Mouse (Mus musculus) thymus, postnatal 14 days (tissue): ENCODE measurements around the gene Vmn1r40.

Source experiments
- DNase-seq: peaks from one replicate; pipeline ENCODE4 v3.0.0; 2021

The Vmn1r40 gene

DNA sequence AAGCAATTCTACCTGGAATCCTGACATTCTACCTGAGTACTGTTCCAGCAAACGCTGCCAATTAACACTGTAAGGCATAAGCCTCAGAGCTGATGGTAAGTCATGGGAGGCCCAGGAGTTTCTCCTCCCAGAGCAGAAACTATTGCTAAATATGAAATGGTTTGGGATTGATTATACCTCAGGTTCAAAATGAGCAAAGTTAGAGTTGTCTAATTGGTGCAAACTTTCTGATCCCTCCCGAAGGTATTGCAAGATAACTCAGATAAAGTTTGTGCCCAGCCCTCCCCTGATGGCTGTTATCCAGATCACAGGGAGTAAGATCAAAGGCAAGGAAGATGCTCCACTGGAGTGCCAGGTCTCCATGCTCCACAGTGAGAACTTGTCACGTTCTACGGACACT lies at the start of gene Vmn1r40:
TSS of gene Vmn1r40 (plus strand) at position 301 of the 400 bp plus-strand sequence.
- no peak for DNase-seq

GRCm38 (mm10) chr6:89658342-89658741 lies 49.0 kb upstream of the Vmn1r40 start:
- DNase-seq = no peak

DNA sequence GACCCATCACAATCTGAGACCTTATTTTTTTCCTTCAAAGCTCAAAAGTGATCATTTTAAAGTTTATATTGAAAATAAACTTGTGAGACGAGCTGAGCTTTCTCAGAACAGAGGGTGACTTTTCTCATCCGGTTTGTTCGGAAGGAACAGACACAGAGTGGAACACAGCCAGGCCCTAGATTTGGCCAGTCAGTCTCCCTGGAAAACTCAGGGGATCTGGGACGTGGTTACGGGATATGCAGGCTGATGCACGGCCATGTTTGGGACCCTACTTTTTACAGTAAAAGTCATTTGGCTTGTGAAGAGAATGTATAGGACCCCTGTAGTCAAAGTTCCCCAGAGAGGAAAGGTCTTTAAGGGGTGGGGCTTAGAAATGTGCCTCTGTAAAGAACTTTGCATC lies 48.4 kb upstream of the Vmn1r40 start:
- DNase-seq = no peak

GRCm38 (mm10) chr6:89659692-89660423 lies 47.5 kb upstream of the Vmn1r40 start:
- peak; percentile 30 for DNase-seq

GRCm38 (mm10) chr6:89660490-89660889 lies 46.9 kb upstream of the Vmn1r40 start:
- DNase-seq = no peak

DNA sequence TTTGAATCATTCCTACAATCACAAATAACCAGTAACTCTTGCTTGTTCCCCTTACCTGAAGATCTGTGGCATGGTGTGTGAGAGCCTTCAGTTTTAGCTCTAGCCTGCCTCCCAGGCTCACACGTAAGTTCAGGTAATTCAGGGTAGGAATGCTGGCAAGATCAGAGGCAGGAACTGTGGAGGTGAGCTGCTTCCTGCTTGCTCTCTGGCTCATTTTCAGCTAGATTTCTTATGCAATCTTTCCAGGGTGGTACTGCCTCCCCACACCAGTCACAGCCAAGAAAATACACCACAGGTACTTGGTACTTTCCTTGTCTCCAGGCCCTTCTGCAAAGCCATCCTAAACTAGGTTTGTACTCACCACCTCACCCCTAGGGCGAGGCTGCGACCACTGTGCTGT lies 44.8 kb upstream of the Vmn1r40 start:
- DNase-seq = no peak

GRCm38 (mm10) chr6:89665155-89665554 lies 42.2 kb upstream of the Vmn1r40 start:
- DNase-seq = no peak

GRCm38 (mm10) chr6:89665667-89666066 lies 41.7 kb upstream of the Vmn1r40 start:
- DNase-seq = no peak

- DNase-seq = no peak
These were observed 40.4 kb upstream of the Vmn1r40 start for GRCm38 (mm10) chr6:89666976-89667375.

DNA sequence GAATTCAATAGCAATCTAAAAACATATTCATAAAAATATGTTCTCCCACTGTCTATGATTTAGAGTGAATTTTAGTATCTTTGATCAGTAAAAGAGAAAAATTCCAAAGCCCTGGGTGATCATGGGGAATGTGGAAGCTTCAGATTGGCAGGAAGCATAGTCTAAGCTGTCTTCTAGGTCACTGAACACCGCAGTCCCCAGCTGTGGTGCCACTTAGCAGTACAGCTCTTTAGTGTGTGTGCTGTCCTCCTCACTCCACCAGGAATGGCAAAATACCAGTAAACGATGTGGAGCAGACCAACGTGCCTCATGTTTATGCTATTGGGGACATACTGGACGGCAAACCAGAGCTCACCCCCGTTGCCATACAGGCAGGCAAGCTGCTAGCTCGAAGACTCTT lies 37.8 kb upstream of the Vmn1r40 start:
- no peak for DNase-seq

DNA sequence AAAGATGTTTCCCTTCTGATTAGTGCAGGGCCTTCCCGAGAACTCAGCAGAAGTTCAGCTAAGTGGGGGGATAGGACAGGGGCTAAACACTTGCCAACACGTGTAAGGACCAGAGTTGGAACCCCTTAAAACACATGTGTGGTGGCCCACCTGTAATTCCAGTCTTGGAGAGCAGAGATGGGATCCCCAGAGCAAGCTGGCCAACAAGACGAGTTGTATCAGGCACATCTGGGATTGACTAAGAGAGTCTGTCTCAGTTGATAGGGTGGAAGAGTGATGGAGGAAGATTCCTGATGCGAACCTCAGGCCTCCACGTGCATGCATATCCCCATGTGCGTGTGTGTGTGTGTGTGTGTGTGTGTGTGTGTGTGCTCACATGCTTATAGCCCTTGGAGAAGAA lies 35.9 kb upstream of the Vmn1r40 start:
- DNase-seq = peak; percentile 2

DNA sequence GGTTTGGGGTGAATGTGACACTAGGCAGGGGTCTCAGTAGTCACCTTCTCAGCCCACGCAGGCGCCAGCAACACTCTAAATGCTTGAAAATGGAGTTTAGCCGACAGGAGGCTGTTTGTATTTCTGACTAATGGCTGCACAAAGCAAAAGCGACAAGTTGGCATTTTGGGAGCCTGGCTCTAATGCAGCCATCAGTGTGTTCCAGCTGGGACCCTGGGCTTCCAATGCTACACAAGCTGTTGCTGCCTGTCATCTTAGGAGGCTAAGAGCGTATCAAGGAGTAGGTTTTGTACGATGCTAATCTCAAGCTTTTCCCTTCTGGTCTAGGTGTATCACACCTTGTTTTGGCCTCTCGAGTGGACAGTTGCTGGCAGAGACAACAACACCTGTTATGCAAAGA lies 34.7 kb upstream of the Vmn1r40 start:
- no peak for DNase-seq

DNA sequence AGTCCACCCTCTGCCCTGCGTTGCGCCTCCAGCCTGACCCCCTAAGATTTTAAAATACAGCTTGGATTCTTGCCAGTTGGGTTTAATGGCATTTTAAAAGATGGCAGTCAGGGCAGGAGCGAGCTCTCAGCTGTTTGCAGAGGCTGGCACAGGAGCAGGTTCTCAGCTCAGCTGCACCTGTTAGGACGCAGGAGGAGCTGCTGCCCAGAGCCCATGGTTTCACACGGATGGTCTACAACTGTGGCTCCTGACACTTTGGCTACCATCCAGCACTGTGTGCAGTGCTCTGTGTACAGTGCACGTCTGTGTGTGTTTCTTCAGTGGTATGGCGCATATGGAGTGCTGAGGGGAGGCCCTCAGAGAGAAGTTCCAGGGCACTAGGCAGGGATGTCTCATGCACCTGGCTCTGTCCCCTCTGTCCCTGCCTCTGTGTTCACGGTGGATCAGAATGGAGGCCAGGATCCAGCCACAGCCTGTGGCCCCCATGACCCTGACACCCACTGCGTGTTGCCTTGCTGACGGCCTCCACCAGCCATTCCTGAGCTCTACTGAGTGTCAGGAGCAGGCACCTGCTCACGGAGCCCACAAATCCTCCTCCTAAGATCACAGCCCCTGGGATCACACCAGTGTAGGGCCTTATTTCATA lies 34.1 kb upstream of the Vmn1r40 start:
- no peak for DNase-seq

- DNase-seq = no peak
These were observed 28.8 kb upstream of the Vmn1r40 start for GRCm38 (mm10) chr6:89678522-89678921.

DNA sequence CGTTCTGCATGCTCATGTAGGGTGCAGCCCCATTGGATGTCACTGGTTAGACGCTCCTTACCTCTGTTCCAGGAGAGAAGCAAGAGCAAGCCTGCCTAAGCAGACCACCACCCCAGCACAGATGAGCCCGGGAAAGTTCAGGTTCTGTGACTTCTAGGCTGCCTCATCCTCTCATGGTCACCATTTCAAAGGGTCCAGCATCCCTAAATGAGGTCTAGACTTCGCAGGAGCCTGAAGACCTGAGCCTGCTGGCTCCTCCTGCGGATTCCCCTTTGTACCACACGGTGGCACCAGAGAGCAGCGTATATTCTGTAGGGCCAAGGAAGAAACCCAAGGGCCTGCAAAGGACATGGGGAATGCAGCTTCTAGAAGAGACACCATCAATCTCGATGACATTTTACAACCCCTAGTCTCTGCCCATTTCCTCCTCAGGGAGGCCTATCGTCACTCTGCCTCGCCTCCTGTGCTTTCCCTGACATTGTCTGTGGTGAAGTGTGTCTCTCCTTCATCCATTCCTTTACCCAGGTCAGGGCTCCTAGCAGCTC lies 28.0 kb upstream of the Vmn1r40 start:
- peak; percentile 61 for DNase-seq

- peak; percentile 76 for DNase-seq
These were observed 27.2 kb upstream of the Vmn1r40 start for GRCm38 (mm10) chr6:89680155-89680554.

GRCm38 (mm10) chr6:89684231-89684630 lies 23.1 kb upstream of the Vmn1r40 start:
- no peak for DNase-seq

- DNase-seq = no peak
These were observed 20.2 kb upstream of the Vmn1r40 start for GRCm38 (mm10) chr6:89687100-89687499.

DNA sequence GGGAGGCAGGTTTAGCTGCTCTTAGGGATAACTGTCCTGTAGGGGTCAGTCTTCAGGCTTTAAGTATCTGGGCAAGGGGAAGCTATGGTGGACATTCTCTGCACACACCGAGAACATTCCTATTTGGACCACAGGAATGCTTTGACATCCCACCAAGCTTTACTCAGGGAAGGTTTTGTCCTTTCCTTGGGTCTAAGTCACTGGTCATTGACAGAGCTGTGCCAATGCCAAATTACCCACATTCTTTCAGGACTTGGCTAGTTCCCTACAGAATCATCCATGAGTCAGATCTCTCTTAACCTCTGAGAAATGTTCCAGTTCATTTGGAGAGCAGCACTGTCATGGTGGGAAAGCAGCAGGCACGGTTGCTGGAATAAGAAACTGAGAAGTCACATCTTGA lies 716 bp upstream of the Vmn1r40 start:
- DNase-seq = no peak

DNA sequence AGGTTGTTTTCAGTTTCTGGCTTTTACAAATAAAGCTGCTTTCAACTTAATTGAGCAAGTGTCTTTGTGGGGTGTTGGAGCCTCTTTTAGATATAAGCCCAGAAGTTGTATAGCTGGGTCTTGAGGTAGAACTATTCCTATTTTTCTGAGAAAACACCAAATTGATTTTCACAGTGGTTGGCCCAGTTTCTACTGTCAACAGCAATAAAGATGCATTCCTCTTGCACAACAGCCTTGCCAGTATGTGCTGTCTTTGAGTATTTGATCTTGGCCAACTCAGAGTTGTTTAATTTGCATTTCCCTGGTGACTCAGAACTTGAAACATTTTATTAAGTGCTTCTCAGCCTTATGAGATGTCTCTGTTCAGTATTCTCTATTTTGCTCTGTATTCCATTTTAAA lies 10.7 kb downstream of the Vmn1r40 start:
- DNase-seq = no peak

DNA sequence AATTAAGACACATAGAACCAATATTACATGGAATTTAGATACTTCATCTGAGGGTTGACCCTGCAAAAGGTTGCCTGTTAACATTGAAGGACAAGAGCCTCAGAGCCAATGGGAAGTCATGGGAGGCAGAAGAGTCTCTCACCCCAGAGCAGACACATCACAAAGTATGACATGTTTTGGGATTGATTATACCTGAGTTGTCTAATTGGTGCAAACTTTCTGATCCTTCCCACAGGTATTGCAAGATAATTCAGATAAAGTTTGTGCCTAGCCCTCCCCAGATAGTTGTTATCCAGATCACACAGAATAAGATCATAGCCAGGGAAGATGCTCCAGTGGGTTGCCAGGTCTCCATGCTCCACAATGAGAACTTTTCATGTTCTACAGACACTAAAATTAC lies 33.1 kb downstream of the Vmn1r40 start, which contains the start of gene Vmn1r41:
TSS of gene Vmn1r41 (plus strand) at position 301 of the 400 bp plus-strand sequence.
- no peak for DNase-seq

- DNase-seq = no peak
These were observed 35.5 kb downstream of the Vmn1r40 start for GRCm38 (mm10) chr6:89742811-89743210.
